Mouse (Mus musculus) cortical plate, adult 2 months (tissue): ENCODE measurements at regions not wholly inside any gene's neighbourhood (a gene's known extent, or its start where the extent isn't known, plus 50 kb on each side); places are given as distances from the start of the nearest gene placed in this dataset.

ENCODE experiments used
- H3K27ac ChIP-seq: fragments of 200-500 bp; 2 replicates; pipeline ENCODE4 v1.5.1; 2012; ENCODE audit warnings: low read length, control low read depth, inconsistent platforms; ENCODE audit not compliant: insufficient read depth
- H3K4me1 ChIP-seq: fragments of 200-500 bp; 2 replicates; pipeline ENCODE4 v1.6.1; 2011; ENCODE audit warnings: low read length; ENCODE audit not compliant: control insufficient read depth, insufficient read depth
- H3K4me3 ChIP-seq: fragments of 200-500 bp; 2 replicates; pipeline ENCODE4 v1.5.1; 2011; ENCODE audit warnings: mild to moderate bottlenecking, low read length, control low read depth; ENCODE audit not compliant: insufficient read depth
- CTCF ChIP-seq: fragments of 200-500 bp; IDR thresholded peaks from 2 replicates; pipeline ENCODE4 v1.5.1; 2011; ENCODE audit warnings: mild to moderate bottlenecking, control low read depth, low read length; ENCODE audit not compliant: insufficient read depth; ENCODE audit errors: extremely low read depth
- POLR2A ChIP-seq: fragments of 200-500 bp; IDR thresholded peaks from 2 replicates; pipeline ENCODE4 v1.6.1; 2011; ENCODE audit warnings: mild to moderate bottlenecking, low read length, control low read depth; ENCODE audit not compliant: insufficient read depth; ENCODE audit errors: extremely low read depth

- TF ChIP-seq POLR2A (no peak), CTCF (no peak)
- no peak overlapping the region for H3K4me3 ChIP-seq
Measured at GRCm38 (mm10) chr10:51056950-51057349, 162.4 kb downstream of the Sim1 start.

DNA sequence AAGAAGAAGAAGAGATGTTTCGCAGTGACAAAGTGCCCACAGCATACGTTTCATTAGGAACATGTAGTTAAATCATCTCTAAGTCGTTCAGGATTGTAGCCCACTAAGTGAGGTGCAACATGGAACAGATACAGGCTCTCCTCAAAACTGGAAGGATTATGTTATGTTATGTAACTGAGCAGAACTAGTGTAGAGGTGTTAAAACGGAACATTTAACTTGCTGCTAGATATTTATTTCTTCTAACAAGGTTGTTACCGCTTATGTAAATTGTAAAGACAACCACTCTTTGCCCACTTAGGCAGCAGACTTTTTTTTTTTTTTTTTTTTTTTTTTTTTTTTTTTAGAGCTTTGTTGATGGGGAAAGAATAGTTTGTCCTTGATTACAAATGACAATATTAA, 163.8 kb downstream of the Sim1 start:
- no peak overlapping the region for H3K4me3 ChIP-seq
- no peak overlapping the region for H3K27ac ChIP-seq
- TF ChIP-seq POLR2A = no peak
- no peak for TF ChIP-seq CTCF
- H3K4me1 ChIP-seq = no peaks in the 10 kb centered on the region

More at GRCm38 (mm10) chr10:51056950-51057349, 162.4 kb downstream of the Sim1 start:
- H3K4me1 ChIP-seq = no peaks in the 10 kb centered on the region
- no peak overlapping the region for H3K27ac ChIP-seq

DNA sequence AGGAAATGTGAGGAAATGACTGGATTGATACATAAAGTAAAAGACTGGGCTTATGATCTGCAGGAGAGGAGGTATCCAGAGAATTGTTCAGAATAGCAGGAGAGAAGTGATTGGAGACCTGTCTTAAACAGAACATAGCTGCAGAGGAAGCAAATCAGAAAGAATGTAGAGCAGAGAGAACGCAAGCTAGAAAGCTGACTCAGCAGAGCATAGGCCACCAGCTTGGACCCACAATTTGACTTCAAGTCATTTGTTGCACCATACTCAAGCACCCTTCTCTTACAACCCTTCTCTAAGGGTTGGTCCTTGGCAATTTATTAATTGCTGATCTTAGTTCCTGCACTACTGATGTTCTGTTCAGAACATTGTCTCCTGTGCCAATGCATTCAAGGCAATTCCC, 207.0 kb downstream of the Sim1 start:
- H3K4me3 ChIP-seq = no peak overlapping the region

GRCm38 (mm10) chr10:51151833-51152232, 257.3 kb downstream of the Sim1 start:
- Histone ChIP-seq H3K4me3 (no peak overlapping the region), H3K27ac (no peak overlapping the region), H3K4me1 (no peaks in the 10 kb centered on the region)
- TF ChIP-seq POLR2A (no peak), CTCF (no peak)

More for the DNA sequence above, 207.0 kb downstream of the Sim1 start:
- H3K4me1 ChIP-seq = no peaks in the 10 kb centered on the region
- TF ChIP-seq CTCF (no peak), POLR2A (no peak)
- no peak overlapping the region for H3K27ac ChIP-seq

DNA sequence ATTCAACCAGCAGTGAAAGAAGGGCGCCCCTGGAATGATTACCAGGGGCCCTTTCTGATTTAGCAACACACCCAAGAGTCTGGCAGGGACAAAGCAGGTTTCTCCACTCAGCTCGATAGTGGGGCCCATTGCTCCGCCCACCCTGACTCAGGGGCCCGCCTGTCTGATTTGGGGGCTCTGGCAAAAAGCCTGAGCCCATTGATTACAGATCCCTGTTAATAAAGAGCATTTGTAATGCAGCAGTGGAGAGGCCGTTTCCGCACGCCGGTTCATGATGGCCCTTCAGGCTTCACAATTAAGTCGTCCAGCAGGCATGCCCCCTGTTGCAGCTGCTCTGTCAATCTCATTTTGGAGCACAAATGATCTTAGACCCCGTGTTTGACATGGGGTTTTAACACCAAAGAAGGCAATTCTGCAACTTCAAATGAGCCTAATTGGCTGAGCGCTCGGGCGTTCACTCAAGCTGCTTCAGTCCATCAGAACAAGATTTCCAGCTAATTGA, 259.0 kb downstream of the Sim1 start:
- TF ChIP-seq CTCF (no peak), POLR2A (no peak)
- Histone ChIP-seq H3K27ac (no peak overlapping the region), H3K4me3 (no peak overlapping the region), H3K4me1 (no peaks in the 10 kb centered on the region)

GRCm38 (mm10) chr10:51154016-51154415, 259.5 kb downstream of the Sim1 start:
- no peak overlapping the region for H3K27ac ChIP-seq
- H3K4me1 ChIP-seq = no peaks in the 10 kb centered on the region
- H3K4me3 ChIP-seq = no peak overlapping the region
- TF ChIP-seq CTCF (no peak), POLR2A (no peak)

DNA sequence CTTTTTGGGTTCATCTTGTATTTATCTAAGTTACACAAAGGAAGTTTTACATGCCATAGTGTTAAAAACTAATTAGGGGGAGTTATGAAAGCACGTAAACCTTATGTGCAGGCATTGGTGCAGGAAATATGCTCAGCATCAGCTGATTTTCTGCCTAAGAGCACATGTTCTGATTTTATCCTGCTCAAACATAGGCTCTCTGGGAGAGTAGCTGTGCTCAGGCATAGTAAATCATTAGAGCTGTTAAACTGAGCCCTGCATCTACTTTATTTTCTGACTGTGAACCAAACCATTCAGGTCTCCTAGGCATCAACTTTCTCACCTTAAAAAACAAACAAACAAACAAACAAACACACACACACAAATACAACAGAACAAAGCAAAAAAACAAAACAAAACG, 260.2 kb downstream of the Sim1 start:
- TF ChIP-seq CTCF (no peak), POLR2A (no peak)
- no peaks in the 10 kb centered on the region for H3K4me1 ChIP-seq
- H3K27ac ChIP-seq = no peak overlapping the region
- H3K4me3 ChIP-seq = no peak overlapping the region

DNA sequence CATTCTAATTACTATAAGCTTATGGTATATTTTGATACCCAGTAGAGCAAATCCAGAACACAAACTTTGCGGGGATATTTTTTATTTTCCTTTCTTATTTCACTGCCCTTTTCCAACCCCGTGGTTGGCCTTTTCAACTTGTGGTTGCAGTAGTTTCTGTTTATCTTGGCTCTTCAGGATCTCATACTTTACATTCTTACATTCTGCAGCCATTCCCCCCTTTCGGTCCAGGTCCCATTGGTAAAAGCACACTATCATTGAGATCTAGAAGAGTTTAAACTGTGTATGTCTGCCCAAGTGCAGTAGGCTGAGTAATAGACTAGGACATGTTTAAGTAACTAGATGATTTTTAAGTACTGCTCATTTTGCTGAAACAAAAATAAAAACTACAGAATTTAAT, 279.1 kb downstream of the Sim1 start:
- Histone ChIP-seq H3K4me1 (no peaks in the 10 kb centered on the region), H3K4me3 (no peak overlapping the region), H3K27ac (no peak overlapping the region)
- TF ChIP-seq CTCF (no peak), POLR2A (no peak)

DNA sequence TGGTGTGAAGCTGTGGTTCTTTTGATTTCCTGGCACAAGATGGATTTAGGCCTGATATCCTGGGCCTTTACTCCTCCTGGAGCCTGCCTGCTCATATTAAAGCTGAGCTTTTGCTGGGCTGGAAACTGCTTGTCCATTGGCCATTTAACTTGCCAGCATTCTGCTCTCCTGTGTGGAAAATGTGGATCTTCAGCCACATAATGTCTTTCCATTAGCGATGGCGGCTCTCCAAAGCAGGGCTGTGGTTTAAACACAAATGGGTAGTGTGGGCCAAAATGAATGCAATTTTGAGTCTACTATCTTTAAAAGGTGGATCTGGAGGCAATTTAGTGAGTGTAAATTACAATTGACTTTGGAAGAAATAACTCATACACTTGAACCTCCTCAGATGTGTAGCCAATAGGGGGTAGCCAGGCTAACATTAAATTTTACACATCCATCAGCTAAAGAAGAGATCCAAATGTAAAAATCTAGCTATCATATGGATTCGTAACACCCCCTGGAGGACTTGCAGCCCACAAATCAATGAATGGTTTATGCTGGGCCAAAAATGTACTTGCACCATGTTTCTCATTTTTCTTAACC, 281.5 kb downstream of the Sim1 start:
- H3K4me1 ChIP-seq = no peaks in the 10 kb centered on the region
- TF ChIP-seq CTCF = no peak
- no peak for TF ChIP-seq POLR2A
- no peak overlapping the region for H3K27ac ChIP-seq
- no peak overlapping the region for H3K4me3 ChIP-seq

- Histone ChIP-seq H3K4me1 (no peaks in the 10 kb centered on the region), H3K27ac (no peak overlapping the region), H3K4me3 (no peak overlapping the region)
- TF ChIP-seq POLR2A (no peak), CTCF (no peak)
Measured at GRCm38 (mm10) chr10:51176692-51177091, 282.1 kb downstream of the Sim1 start.
